Mouse (Mus musculus) E14TG2a.4 (cell line): ENCODE results near the gene Hist1h2ad.
"Not testable (repeated sequence)": the region's sequence is repeated elsewhere in the genome, so short reads cannot be mapped to it uniquely, and the experiment has no call there.

Source experiments
- CTCF ChIP-seq: conservative IDR thresholded peaks from 2 replicates; pipeline ENCODE4 v1.5.1; 2014; ENCODE audit warnings: low read length
- NANOG ChIP-seq: IDR thresholded peaks from 2 replicates; pipeline ENCODE4 v1.6.1; 2014; ENCODE audit warnings: borderline replicate concordance, low read length, mixed read lengths
- POU5F1 ChIP-seq: IDR thresholded peaks from 2 replicates; pipeline ENCODE4 v1.6.1; 2014; ENCODE audit warnings: low read length, borderline replicate concordance

DNA sequence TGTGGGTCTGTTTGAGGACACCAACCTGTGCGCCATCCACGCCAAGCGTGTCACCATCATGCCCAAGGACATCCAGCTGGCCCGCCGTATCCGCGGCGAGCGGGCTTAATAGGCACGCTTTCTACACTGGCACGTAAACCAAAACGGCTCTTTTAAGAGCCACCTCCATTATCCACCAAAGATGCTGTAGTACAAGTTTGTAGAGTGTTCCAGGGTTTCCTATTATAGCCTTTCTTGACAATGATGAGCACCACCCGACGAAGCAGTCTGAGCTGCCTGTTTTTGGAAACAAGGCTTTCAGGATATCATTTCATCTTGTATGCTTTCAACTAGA lies 29.4 kb upstream of the Hist1h2ad start:
- not testable (repeated sequence) for TF ChIP-seq CTCF, NANOG, POU5F1
